Mouse (Mus musculus) inflammation-experienced regulatory T-cells, adult 6 months (primary cell): ENCODE results near the gene Slc29a4. TPM values are rescaled to one million over a fixed set of nuclear protein-coding genes. Genes with fewer than 3 reads are reported as not detected.

Experiments
- ATAC-seq: one replicate; pipeline ENCODE4 v1.8.0; 2017
- polyA plus RNA-seq, 3 experiments: library from polyadenylated mRNA; unstranded; fragments of 100-300 nt; shearing (Covaris generic); gene quantifications; one replicate each; pipeline ENCODE4 v1.2.1; 2017

Gene Slc29a4
- polyA plus RNA-seq = 1 to 10 TPM in 1 of 3 experiments, under 1 TPM in 1, not detected in 1; 0.20 to 1.9 TPM

- no peak for ATAC-seq
Observed at GRCm38 (mm10) chr5:142692248-142692647, at the start of gene Slc29a4. Slc29a4 (plus strand) TSS chr5:142692512.

- ATAC-seq = no peak
Observed at GRCm38 (mm10) chr5:142648162-142648561, 44.1 kb upstream of the Slc29a4 start.

DNA sequence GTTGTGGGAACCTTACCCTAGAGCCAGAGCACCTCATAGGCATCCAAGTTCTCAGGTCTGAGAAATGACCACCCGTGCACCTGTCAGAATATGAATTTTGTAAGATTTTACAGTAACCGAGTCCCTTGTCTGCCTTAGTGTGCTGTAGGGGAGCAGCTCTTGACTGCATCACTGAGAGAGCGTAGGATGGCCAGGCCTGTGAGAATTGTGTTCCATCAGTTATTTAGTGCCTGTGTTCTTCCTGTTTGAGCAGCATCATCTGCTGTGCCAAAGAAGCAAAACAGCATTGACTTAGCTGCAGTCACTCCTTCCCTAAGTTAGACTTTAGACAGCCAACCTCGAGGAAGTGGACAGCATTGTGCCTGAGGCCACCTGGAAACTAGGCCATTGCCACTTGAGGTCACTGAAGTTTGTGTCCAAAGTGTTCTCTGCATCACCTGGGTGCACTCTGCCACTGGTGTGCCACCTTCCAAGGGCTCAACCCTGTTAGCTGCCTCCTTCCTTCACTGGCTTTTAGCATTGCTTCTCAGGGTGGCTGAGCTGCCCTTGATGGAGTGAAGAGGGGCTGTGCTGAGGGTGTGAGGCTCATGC lies 42.8 kb upstream of the Slc29a4 start:
- ATAC-seq = no peak

DNA sequence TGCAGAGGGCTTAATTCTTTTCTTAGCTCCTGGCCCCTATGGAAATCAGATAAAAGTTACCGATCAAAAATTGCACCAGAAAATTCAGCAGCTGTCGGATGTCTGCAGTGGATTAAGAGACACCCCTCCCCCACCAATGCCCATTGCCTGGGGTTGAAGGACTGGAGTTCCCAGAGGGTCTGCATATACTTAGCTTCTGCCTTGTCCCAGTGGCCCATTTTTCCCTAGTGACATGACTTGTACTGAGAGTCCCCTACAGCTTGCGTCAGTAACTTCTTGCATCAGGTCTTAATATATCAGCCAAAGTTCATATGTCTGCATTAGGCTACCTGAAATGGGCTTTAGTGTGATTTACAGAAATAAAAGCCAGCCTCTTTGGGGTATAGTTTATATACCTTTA lies 41.9 kb upstream of the Slc29a4 start:
- ATAC-seq = no peak

- ATAC-seq = no peak
Observed at GRCm38 (mm10) chr5:142650794-142651497, 41.4 kb upstream of the Slc29a4 start.

- ATAC-seq = no peak
Observed at GRCm38 (mm10) chr5:142652266-142652665, 40.0 kb upstream of the Slc29a4 start.

DNA sequence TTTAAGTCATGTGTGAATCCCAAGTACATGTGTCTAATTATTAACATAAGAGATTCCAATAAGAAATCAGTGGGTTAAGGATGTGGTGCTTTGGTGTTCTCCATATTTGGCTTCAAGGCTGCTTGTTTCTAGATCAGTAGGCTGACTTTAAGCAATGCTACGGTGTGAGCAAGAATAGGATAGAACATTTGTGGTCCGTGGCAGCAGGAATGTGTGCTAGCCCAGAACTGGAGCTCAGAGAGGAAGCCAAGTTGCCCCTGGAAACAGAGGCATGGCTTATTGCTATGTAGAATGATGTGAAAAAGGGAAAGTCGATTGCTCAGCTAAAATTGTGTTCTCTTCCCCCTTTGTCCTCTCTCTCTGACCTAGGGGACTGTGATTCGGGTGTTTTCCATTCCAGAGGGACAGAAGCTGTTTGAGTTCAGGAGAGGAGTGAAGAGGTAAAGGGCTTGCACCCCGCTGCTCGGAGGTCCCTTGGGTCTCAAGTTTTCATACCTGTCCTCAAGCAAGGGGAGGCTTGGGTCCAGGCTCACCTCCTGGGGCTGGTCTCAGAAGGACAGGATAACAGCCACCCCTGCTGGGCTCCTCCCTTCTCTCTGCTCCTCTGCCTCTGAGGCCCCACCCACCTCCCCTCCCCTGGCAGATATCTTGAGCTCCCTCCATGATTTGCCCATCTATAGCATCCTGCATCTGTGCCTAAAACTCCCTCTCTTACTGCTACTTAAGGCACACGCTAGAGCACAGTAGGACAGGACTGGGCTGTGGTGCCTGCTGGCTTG lies 31.5 kb upstream of the Slc29a4 start:
- ATAC-seq = no peak

DNA sequence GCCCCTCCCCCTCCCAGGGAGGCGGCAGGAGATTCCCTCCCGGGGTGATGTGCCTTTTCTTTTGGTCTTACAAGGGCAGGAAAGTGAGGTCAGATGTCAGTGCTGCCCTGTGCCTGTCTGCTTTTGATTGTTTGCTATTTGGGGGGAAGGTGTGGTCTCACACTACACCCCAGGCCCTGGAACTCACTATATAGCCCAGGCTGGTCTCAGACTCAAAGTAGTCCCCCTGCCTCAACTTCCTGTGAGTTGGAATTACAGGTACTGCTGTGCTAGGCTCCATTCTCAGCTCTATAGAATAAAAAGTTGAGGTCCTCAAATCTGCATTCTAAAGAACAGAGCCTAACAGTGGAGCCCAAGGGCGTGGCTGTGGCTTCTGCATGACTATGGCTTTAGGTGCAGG lies 24.4 kb upstream of the Slc29a4 start:
- no peak for ATAC-seq

- ATAC-seq = no peak
Observed at GRCm38 (mm10) chr5:142668556-142669263, 23.6 kb upstream of the Slc29a4 start.

DNA sequence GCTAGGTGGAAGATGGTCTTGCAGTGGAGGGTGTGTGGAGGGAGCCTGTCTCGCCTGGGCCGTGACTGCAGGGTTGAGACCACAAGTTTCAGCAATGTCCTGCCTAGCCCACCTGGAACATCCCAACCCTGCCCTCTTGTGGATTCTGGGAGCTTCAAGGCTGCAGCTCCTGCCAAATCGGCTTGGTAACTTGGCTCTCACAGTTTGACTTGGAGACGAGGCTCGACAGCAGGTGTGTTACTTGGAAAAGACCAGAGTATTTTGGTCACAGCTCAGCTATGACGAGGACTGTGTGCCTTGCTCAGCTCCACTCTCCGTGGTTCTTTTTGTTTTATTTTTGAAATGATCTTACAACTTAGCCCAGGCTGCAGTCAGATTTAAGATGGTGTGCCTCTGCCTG lies 22.6 kb upstream of the Slc29a4 start:
- ATAC-seq = no peak

DNA sequence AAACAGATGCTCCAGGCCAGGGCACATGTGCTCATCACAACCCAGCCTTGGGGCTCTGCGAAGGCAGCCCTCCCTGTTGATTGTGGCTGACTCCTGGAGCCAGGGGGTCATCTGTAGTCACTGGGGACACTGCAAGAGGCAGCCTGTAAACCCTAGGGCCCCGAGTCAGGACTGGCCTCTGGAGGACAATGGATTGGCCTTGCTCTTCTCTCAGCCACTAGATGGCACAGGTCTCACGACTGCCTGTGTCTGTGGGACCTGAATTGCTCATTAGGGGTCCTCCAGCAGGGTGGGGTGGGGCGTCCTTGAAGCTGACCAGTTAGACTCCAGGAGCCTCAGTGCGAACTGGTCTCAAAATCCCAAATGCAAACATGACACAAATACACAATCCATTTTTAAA lies 19.2 kb upstream of the Slc29a4 start:
- no peak for ATAC-seq

- no peak for ATAC-seq
Observed at GRCm38 (mm10) chr5:142678141-142678571, 14.2 kb upstream of the Slc29a4 start.

DNA sequence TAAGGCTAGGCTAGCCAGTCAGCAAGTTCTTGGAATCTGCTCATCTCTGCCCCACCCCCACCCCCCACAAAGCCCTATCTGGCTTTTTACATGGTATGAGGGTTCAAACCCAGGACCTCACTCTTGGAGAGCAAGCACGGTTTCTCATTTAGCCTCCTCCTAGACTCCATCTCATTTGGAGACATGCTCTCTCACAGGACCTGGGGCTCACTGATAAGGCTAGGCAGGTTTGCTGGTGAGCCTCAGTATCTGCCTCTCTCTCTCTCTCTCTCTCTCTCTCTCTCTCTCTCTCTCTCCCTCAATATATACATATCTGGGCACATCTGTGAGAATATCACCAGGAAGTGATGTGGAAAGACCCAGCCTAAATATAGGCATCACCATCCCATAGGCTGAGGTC lies 13.2 kb upstream of the Slc29a4 start:
- ATAC-seq = no peak

GRCm38 (mm10) chr5:142681911-142682310 lies 10.4 kb upstream of the Slc29a4 start:
- ATAC-seq = no peak

GRCm38 (mm10) chr5:142682529-142682928 lies 9.8 kb upstream of the Slc29a4 start:
- ATAC-seq = no peak

GRCm38 (mm10) chr5:142688866-142689265 lies 3.4 kb upstream of the Slc29a4 start:
- no peak for ATAC-seq

GRCm38 (mm10) chr5:142690343-142690742 lies 2.0 kb upstream of the Slc29a4 start:
- no peak for ATAC-seq

DNA sequence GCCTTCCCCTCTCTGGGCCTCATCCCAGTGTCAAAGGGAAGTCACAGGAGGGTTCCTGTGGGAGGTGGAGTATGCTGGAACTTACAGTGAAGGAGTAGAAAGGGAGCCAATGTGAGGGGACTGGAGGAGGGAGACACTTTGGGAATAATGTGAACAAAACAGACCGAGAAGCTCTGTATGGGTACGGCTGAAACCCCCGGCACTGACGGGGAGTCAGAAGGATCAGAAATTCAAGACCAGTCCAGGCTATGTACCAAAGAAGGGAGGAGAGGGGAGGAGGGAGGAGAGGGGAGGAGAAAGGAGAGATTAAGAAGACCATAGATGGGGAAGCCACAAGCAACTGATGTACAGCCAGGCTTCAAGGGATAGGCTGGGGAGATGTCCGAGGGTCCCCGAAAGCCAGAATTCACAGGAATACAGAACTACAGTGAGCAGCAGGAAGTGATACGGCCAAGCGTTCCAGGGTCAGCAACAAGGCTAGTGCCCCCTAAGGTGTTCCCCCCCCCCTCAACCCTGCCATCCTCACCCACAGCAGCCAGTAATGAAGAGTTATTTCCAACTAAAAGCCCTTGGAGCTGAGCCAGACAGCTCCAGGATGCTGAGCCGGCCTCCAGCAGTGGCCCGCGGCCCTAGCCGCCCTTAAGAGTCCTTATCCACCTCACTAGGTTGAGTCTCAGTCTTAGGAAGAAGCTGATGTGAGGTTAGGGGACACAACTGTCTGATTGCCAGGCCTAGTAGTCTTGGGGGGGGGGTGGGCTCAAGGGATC lies 842 bp downstream of the Slc29a4 start:
- no peak for ATAC-seq

DNA sequence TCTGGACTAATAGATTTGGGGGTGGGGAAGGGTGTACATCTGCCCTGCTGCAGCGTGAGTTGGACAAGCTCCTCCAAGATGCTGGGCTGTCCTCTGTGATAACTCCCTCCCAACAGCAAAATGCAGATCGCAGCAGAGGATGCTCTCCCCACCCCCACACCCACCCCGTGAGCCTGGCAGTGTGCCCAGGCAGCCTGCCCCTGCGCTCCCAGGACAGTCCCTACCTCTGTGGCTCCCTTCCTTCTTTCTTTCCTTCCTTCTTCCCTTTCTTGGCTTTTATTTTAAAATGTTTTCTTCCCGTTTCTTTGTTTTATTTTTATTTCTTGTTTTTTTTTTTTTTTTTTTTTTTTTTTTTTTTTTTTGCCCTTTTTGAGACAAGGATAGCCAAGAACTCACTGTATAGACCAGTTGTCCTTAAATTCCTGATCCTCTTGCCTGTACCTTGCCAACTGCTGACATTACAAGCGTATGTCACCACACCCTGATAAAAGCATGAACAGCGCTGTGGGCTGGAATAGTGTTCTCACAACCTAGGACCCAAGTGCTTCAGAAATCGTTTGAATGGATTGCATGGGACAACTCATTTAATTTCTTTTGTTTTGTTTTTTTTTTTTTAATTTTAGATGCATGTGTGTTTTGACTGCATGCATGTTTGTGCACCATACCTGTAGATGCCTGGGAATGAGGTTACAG lies 1.6 kb downstream of the Slc29a4 start:
- no peak for ATAC-seq

- ATAC-seq = no peak
Observed at GRCm38 (mm10) chr5:142694627-142695340, 2.5 kb downstream of the Slc29a4 start.

DNA sequence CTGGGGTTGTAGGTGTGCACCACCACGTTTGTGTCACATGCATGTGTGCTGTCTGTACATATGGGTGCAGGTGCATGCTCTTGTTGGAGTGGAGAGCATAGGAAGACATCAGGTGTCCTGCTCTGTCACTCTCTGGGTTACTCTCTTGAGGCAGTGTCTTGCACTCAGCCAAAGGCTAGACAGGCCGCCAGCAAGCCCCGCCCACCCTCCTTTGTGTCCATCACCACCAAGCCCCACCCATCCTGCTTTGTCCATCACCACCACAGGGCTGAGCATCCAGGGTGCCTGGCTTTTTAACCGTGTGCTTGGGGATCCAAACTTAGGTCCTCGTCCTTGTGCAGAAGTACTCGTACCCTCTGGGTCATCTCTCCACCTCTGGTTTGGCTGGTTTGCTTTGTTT lies 3.9 kb downstream of the Slc29a4 start:
- ATAC-seq = no peak
